Mouse (Mus musculus): ENCODE measurements at regions not wholly inside any gene's neighbourhood (a gene's known extent, or its start where the extent isn't known, plus 50 kb on each side); places are given as distances from the start of the nearest gene placed in this dataset.

- Histone ChIP-seq H3K36me3 (ENCODE audit: control insufficient read depth, insufficient read depth, low read length) (no peaks in the 10 kb centered on the region), H3K27ac (ENCODE audit: low read length) (no peak overlapping the region), H3K4me2 (ENCODE audit: low read depth, low read length) (no peak overlapping the region), H3K9me3 (ENCODE audit: control insufficient read depth, low read length) (no peaks in the 10 kb centered on the region), H3K4me1 (ENCODE audit: control insufficient read depth, insufficient read depth, low read length) (no peaks in the 10 kb centered on the region), H3K27me3 (replicated peaks; ENCODE audit: control insufficient read depth, insufficient read depth, low read length) (no peaks in the 10 kb centered on the region), H3K9ac (ENCODE audit: low read depth, low read length) (no peak overlapping the region), H3K4me3 (ENCODE audit: low read length) (no peak overlapping the region)
- WGBS, result 86% methylated on average over 2 of the region's 2 CpGs
- ATAC-seq, result no peak
Observed at GRCm38 (mm10) chr14:72942571-72942970, 106.3 kb downstream of the Cysltr2 start.

DNA sequence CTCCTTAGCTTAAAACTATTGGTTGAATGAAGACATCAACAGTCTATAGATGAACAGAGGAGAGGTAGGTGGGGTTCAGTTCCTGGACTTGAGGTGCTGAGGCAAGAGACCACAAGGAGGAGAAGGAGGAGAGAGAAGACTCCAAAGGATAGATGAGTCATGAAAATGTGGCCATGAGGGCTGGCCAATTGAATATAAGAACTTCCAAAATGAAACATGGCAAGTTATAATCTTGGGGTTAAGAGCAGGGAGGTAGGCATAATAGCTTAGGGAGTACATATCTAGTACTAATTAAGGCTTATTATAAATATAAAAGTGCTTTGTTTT lies 109.9 kb downstream of the Cysltr2 start:
- ATAC-seq, result no peak
- H3K4me2 ChIP-seq (ENCODE audit: low read depth, low read length), result no peak overlapping the region
- H3K9me3 ChIP-seq (ENCODE audit: control insufficient read depth, low read length), result no peaks in the 10 kb centered on the region
- H3K27me3 ChIP-seq (replicated peaks; ENCODE audit: control insufficient read depth, insufficient read depth, low read length), result no peaks in the 10 kb centered on the region
- no peak overlapping the region for H3K4me3 ChIP-seq (ENCODE audit: low read length)
- no peak overlapping the region for H3K9ac ChIP-seq (ENCODE audit: low read depth, low read length)
- no peaks in the 10 kb centered on the region for H3K4me1 ChIP-seq (ENCODE audit: control insufficient read depth, insufficient read depth, low read length)
- H3K27ac ChIP-seq (ENCODE audit: low read length), result no peak overlapping the region
- H3K36me3 ChIP-seq (ENCODE audit: control insufficient read depth, insufficient read depth, low read length), result no peaks in the 10 kb centered on the region

GRCm38 (mm10) chr14:72938382-72939066 lies 110.4 kb downstream of the Cysltr2 start:
- ATAC-seq, result no peak
- H3K4me3 ChIP-seq (ENCODE audit: low read length), result no peak overlapping the region
- no peaks in the 10 kb centered on the region for H3K36me3 ChIP-seq (ENCODE audit: control insufficient read depth, insufficient read depth, low read length)
- no peak overlapping the region for H3K27ac ChIP-seq (ENCODE audit: low read length)
- H3K9ac ChIP-seq (ENCODE audit: low read depth, low read length), result no peak overlapping the region
- H3K4me2 ChIP-seq (ENCODE audit: low read depth, low read length), result no peak overlapping the region
- no peaks in the 10 kb centered on the region for H3K9me3 ChIP-seq (ENCODE audit: control insufficient read depth, low read length)
- H3K4me1 ChIP-seq (ENCODE audit: control insufficient read depth, insufficient read depth, low read length), result no peaks in the 10 kb centered on the region
- H3K27me3 ChIP-seq (replicated peaks; ENCODE audit: control insufficient read depth, insufficient read depth, low read length), result no peaks in the 10 kb centered on the region

DNA sequence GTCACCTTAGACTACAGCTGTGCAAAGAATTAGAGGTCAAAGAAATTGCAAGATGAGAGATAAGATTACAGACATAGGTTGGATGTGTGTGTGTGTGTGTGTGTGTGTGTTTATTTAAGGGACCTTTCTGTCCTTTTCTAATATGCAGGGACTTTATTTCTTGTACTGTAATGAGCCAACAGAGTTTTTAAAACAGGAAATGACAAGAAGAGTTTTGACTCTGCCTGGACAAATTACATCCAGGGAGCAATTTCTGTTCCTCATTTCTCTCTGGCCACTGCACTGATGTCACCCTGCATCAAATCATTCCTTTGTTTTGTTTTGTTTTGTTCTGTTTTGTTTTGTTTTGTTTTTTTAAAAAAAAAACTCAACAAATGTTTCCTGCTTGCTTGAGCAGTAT lies 115.3 kb downstream of the Cysltr2 start:
- H3K4me3 ChIP-seq (ENCODE audit: low read length), result no peak overlapping the region
- H3K4me2 ChIP-seq (ENCODE audit: low read depth, low read length), result no peak overlapping the region
- H3K9me3 ChIP-seq (ENCODE audit: control insufficient read depth, low read length), result no peaks in the 10 kb centered on the region
- H3K36me3 ChIP-seq (ENCODE audit: control insufficient read depth, insufficient read depth, low read length), result no peaks in the 10 kb centered on the region
- H3K9ac ChIP-seq (ENCODE audit: low read depth, low read length), result no peak overlapping the region
- no peaks in the 10 kb centered on the region for H3K27me3 ChIP-seq (replicated peaks; ENCODE audit: control insufficient read depth, insufficient read depth, low read length)
- H3K27ac ChIP-seq (ENCODE audit: low read length), result no peak overlapping the region
- no peak for ATAC-seq
- H3K4me1 ChIP-seq (ENCODE audit: control insufficient read depth, insufficient read depth, low read length), result no peaks in the 10 kb centered on the region

- H3K27me3 ChIP-seq (replicated peaks; ENCODE audit: control insufficient read depth, insufficient read depth, low read length), result no peaks in the 10 kb centered on the region
- 63% methylated on average over 9 of the region's 9 CpGs for WGBS
- H3K9me3 ChIP-seq (ENCODE audit: control insufficient read depth, low read length), result no peaks in the 10 kb centered on the region
- H3K9ac ChIP-seq (ENCODE audit: low read depth, low read length), result no peak overlapping the region
- H3K27ac ChIP-seq (ENCODE audit: low read length), result no peak overlapping the region
- no peaks in the 10 kb centered on the region for H3K4me1 ChIP-seq (ENCODE audit: control insufficient read depth, insufficient read depth, low read length)
- H3K4me3 ChIP-seq (ENCODE audit: low read length), result no peak overlapping the region
- no peak overlapping the region for H3K4me2 ChIP-seq (ENCODE audit: low read depth, low read length)
- no peak for ATAC-seq
- H3K36me3 ChIP-seq (ENCODE audit: control insufficient read depth, insufficient read depth, low read length), result no peaks in the 10 kb centered on the region
Observed at GRCm38 (mm10) chr14:72932296-72932695, 116.6 kb downstream of the Cysltr2 start.

DNA sequence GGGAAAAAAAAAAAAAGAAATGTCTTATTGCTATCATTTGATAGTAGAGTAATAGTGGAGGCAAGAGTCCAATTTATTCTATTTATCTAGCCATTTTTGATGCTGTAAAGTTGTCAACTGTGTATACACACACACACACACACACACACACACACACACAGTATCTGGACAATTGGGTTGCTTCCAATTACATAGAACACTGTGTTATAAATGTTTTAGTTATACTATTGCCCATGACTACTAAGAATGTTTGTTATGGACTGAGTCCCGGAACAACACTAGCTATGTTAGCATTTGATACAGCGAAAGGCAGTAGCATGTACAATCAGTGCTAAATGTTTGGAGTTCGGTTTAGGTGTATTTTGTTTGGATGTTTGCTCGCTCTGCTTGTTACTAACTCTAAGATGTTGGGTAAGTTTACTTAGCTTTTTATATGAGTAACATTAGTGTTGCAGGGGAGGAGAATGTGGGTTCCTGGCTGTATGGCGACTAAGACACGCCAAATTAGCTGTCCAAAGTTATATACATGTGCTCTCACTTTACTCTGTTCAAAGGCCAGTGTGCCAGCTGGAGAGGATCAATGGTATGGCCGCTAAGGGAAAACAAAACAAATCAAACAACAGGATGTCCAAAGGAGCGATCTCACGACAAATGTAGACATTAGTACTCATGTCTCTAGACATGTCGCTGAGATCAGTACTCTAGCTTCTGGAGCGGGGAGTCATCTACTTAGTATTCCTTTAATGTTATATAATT lies 147.6 kb downstream of the Cysltr2 start:
- 78% methylated on average over 11 of the region's 11 CpGs for WGBS
- H3K27me3 ChIP-seq (replicated peaks; ENCODE audit: control insufficient read depth, insufficient read depth, low read length), result no peaks in the 10 kb centered on the region
- no peaks in the 10 kb centered on the region for H3K4me1 ChIP-seq (ENCODE audit: control insufficient read depth, insufficient read depth, low read length)
- no peak for ATAC-seq
- no peak overlapping the region for H3K4me2 ChIP-seq (ENCODE audit: low read depth, low read length)
- no peak overlapping the region for H3K9ac ChIP-seq (ENCODE audit: low read depth, low read length)
- no peaks in the 10 kb centered on the region for H3K36me3 ChIP-seq (ENCODE audit: control insufficient read depth, insufficient read depth, low read length)
- no peaks in the 10 kb centered on the region for H3K9me3 ChIP-seq (ENCODE audit: control insufficient read depth, low read length)
- H3K27ac ChIP-seq (ENCODE audit: low read length), result no peak overlapping the region
- no peak overlapping the region for H3K4me3 ChIP-seq (ENCODE audit: low read length)

- Histone ChIP-seq H3K9ac (ENCODE audit: low read depth, low read length) (no peak overlapping the region), H3K4me1 (ENCODE audit: control insufficient read depth, insufficient read depth, low read length) (no peaks in the 10 kb centered on the region), H3K36me3 (ENCODE audit: control insufficient read depth, insufficient read depth, low read length) (no peaks in the 10 kb centered on the region), H3K4me2 (ENCODE audit: low read depth, low read length) (no peak overlapping the region), H3K4me3 (ENCODE audit: low read length) (no peak overlapping the region), H3K27ac (ENCODE audit: low read length) (no peak overlapping the region), H3K9me3 (ENCODE audit: control insufficient read depth, low read length) (no peaks in the 10 kb centered on the region), H3K27me3 (replicated peaks; ENCODE audit: control insufficient read depth, insufficient read depth, low read length) (no peaks in the 10 kb centered on the region)
- no peak for ATAC-seq
- WGBS, result 89% methylated on average over 4 of the region's 4 CpGs
Observed at GRCm38 (mm10) chr14:72899630-72900029, 149.3 kb downstream of the Cysltr2 start.

GRCm38 (mm10) chr14:72892316-72892715 lies 156.6 kb downstream of the Cysltr2 start:
- no peak for ATAC-seq
- no peaks in the 10 kb centered on the region for H3K4me1 ChIP-seq (ENCODE audit: control insufficient read depth, insufficient read depth, low read length)
- no peak overlapping the region for H3K9ac ChIP-seq (ENCODE audit: low read depth, low read length)
- H3K9me3 ChIP-seq (ENCODE audit: control insufficient read depth, low read length), result no peaks in the 10 kb centered on the region
- no peak overlapping the region for H3K27ac ChIP-seq (ENCODE audit: low read length)
- H3K4me3 ChIP-seq (ENCODE audit: low read length), result no peak overlapping the region
- no peak overlapping the region for H3K4me2 ChIP-seq (ENCODE audit: low read depth, low read length)
- H3K27me3 ChIP-seq (replicated peaks; ENCODE audit: control insufficient read depth, insufficient read depth, low read length), result no peaks in the 10 kb centered on the region
- 78% methylated on average over 2 of the region's 2 CpGs for whole genome bisulfite sequencing
- H3K36me3 ChIP-seq (ENCODE audit: control insufficient read depth, insufficient read depth, low read length), result no peaks in the 10 kb centered on the region

GRCm38 (mm10) chr14:72889663-72890062 lies 159.3 kb downstream of the Cysltr2 start:
- Histone ChIP-seq H3K9me3 (ENCODE audit: control insufficient read depth, low read length) (no peaks in the 10 kb centered on the region), H3K4me1 (ENCODE audit: control insufficient read depth, insufficient read depth, low read length) (no peaks in the 10 kb centered on the region), H3K27ac (ENCODE audit: low read length) (no peak overlapping the region), H3K9ac (ENCODE audit: low read depth, low read length) (no peak overlapping the region), H3K36me3 (ENCODE audit: control insufficient read depth, insufficient read depth, low read length) (no peaks in the 10 kb centered on the region), H3K27me3 (replicated peaks; ENCODE audit: control insufficient read depth, insufficient read depth, low read length) (no peaks in the 10 kb centered on the region), H3K4me2 (ENCODE audit: low read depth, low read length) (no peak overlapping the region), H3K4me3 (ENCODE audit: low read length) (no peak overlapping the region)
- no peak for ATAC-seq
- WGBS, result 70% methylated on average over 5 of the region's 5 CpGs
